Mouse (Mus musculus) neural tube, embryonic 11.5 days (tissue): Measurements from ENCODE around the gene Mnx1. TPM values are rescaled to one million over a fixed set of nuclear protein-coding genes. Genes with fewer than 3 reads are reported as not detected.
A peak's percentile ranks its signal among the peaks of the same experiment; 100 is the strongest.

Experiments
- ATAC-seq: fragments of 200-750 bp; cut with Nextera tagmentation; 2 replicates; pipeline ENCODE4 v1.8.0; 2017; ENCODE audit warnings: moderate number of reproducible peaks, mild to moderate bottlenecking, moderate TSS enrichment, moderate library complexity; ENCODE audit not compliant: insufficient read depth, low FRiP score, low TSS enrichment
- DNase-seq: peaks from one replicate; pipeline ENCODE4 v3.0.0-alpha.2; 2015; ENCODE audit warnings: low spot score
- H3K27ac ChIP-seq: fragments of 300-500 bp; sonication (generic); 2 replicates; pipeline ENCODE4 v1.5.1; 2014; ENCODE audit warnings: low read depth, mild to moderate bottlenecking, low read length
- H3K27me3 ChIP-seq: fragments of 300-500 bp; sonication (generic); 2 replicates; pipeline ENCODE4 v1.6.1; 2014; ENCODE audit warnings: mild to moderate bottlenecking, low read length, mixed read lengths; ENCODE audit not compliant: control insufficient read depth, insufficient read depth
- H3K36me3 ChIP-seq: fragments of 300-500 bp; sonication (generic); 2 replicates; pipeline ENCODE4 v1.6.1; 2014; ENCODE audit warnings: mild to moderate bottlenecking, low read length, moderate library complexity, mixed read lengths; ENCODE audit not compliant: control insufficient read depth, insufficient read depth
- H3K4me1 ChIP-seq: fragments of 300-500 bp; sonication (generic); 2 replicates; pipeline ENCODE4 v1.6.1; 2014; ENCODE audit warnings: low read length, mixed read lengths; ENCODE audit not compliant: control insufficient read depth, insufficient read depth
- H3K4me2 ChIP-seq: fragments of 300-500 bp; sonication (generic); 2 replicates; pipeline ENCODE4 v1.6.1; 2014; ENCODE audit warnings: low read depth, mild to moderate bottlenecking, moderate library complexity
- H3K4me3 ChIP-seq: fragments of 300-500 bp; sonication (generic); 2 replicates; pipeline ENCODE4 v1.5.1; 2014; ENCODE audit warnings: low read depth, low read length
- H3K9ac ChIP-seq: fragments of 300-500 bp; sonication (generic); 2 replicates; pipeline ENCODE4 v1.6.1; 2014; ENCODE audit warnings: mild to moderate bottlenecking, low read length
- H3K9me3 ChIP-seq: fragments of 300-500 bp; sonication (generic); 2 replicates; pipeline ENCODE4 v1.6.1; 2016; ENCODE audit warnings: low read length; ENCODE audit not compliant: control insufficient read depth
- WGBS: fragments of 180-500 bp; shearing (Covaris S2); extraction: QIAGEN DNeasy Blood & Tissue Kit; methylation state at CpG from one replicate; pipeline ENCODE4 v1.1.7; 2014; 5-methylcytosine and 5-hydroxymethylcytosine counted together
- polyA plus RNA-seq: library from polyadenylated mRNA; unstranded; fragments of >200 nt; fragmentation: Nextera tagmentation; extraction: Ambion mirVana; gene quantifications from 2 replicates; pipeline ENCODE4 v1.2.1, GENCODE M21; 2014

Gene Mnx1
- polyA plus RNA-seq = 4.4 and 7.6 TPM in 2 replicates

DNA sequence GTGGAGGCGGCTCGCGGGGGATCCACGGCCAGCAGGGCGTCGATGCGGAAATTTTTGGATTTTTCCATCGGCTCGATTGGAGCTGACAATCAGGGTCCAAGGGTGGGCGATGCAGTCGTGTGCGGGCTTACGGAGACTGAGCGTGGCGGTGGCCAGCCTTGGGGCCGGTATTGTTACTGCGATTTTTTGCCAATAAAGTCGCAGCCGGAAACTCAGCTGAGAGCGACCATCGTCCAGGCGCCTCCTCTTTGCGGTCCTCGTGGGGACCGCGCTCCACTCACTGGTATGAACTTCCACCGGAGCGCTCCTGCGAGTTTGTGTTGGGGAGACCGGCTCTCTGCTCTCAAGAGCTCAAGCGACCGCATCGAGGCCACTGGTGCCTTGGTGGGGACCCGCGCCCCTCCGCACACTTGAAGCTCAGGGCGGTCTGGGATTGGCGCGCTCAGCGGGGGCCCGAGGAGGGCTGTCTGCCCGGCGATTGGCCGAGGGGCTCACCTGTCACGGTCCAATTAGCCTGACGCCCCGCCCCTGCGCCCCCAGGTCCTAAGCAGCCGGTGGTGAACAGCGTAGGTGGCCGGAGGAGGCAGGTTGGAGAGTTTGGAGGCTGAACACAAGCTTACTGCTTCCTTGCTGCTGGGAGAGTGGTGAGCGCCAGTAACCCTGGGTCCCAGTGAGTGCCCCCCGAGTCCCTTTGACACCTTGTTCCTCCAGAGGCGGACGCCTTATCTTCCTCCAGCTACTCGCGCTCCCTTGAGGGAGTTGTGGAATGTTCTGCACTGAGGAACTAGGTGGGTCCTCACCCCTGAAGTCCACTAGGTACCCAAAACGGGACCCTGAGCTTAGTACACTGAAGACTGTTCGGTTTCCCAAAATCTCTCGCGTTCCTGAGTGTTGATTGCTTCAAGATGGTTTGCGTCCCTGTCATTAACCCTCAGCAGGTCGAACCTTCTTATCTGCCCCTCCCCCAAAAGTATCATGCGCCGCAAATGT lies at the start of gene Mnx1:
Gene Mnx1, minus strand, starts transcription at position 263 of the 990 bp plus-strand sequence.
- peak; percentile 42; the same call in 1 of the 2 replicates for ATAC-seq
- under 1% methylated on average over 65 of the region's 65 CpGs for WGBS
- H3K4me1 ChIP-seq = peaks cover 9% of the 10 kb centered on the region; the same call in 1 of the 2 replicates
- H3K4me3 ChIP-seq = peak within 1 kb of the TSS; percentile 34
- no peaks in the 10 kb centered on the region for H3K36me3 ChIP-seq
- DNase-seq = peak; percentile 63
- H3K27ac ChIP-seq = no peak within 1 kb of the TSS
- peaks cover 99% of the 10 kb centered on the region for H3K27me3 ChIP-seq
- peak within 1 kb of the TSS; percentile 42 for H3K4me2 ChIP-seq
- no peak within 1 kb of the TSS for H3K9ac ChIP-seq
- no peaks in the 10 kb centered on the region for H3K9me3 ChIP-seq

DNA sequence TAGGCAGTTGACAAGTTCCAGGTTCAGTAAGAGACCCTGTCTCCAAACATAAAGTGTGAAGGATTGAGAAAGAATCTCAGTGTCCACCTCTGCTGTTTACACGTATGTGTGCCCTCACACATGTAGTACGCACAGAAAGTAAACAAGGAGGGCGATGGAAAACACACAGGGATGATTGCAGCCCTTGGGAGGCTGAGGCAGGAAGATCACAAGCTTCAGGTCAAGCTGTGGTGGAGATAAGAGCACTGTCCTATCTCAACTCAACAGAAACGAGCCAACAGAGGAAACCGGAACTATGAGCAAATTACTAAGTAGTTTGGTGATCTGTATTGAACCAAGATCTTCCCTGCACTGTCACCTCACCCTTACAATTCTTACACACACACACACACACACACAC lies 38.2 kb upstream of the Mnx1 start:
- Histone ChIP-seq H3K27ac (no peak overlapping the region), H3K4me3 (no peak overlapping the region), H3K4me1 (no peaks in the 10 kb centered on the region), H3K36me3 (no peaks in the 10 kb centered on the region), H3K4me2 (no peak overlapping the region), H3K27me3 (no peaks in the 10 kb centered on the region), H3K9ac (no peak overlapping the region), H3K9me3 (no peaks in the 10 kb centered on the region)
- ATAC-seq (no peak), DNase-seq (no peak)
- WGBS = 90% methylated on average over 5 of the region's 5 CpGs

GRCm38 (mm10) chr5:29515888-29516287 lies 37.6 kb upstream of the Mnx1 start:
- WGBS = 84% methylated on average over 3 of the region's 3 CpGs
- Histone ChIP-seq H3K27me3 (no peaks in the 10 kb centered on the region), H3K9ac (no peak overlapping the region), H3K9me3 (no peaks in the 10 kb centered on the region), H3K4me3 (no peak overlapping the region), H3K4me1 (no peaks in the 10 kb centered on the region), H3K36me3 (no peaks in the 10 kb centered on the region), H3K27ac (no peak overlapping the region), H3K4me2 (no peak overlapping the region)
- ATAC-seq (no peak), DNase-seq (no peak)

DNA sequence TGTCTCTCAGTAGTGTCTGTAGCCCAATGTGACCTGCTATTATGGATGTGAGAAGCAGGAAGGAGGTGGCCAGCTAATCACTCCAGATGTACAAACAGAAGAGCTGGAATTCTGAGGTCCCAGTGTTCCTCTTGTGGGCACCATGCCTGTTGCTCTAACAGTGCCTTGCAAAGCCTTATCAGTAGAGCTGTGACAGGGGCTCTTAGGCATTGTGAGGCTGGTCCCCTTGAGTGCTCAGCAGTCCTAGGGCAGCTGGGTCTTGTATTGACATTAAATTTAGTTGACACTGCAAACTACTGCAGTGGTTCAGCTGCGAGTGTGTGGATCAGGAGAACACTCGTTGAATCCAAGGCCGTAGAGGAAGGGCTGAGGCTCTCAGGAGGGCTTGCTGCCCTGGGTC lies 28.7 kb upstream of the Mnx1 start:
- ATAC-seq (no peak), DNase-seq (no peak)
- Histone ChIP-seq H3K4me2 (no peak overlapping the region), H3K9ac (no peak overlapping the region), H3K27ac (no peak overlapping the region), H3K27me3 (no peaks in the 10 kb centered on the region), H3K9me3 (no peaks in the 10 kb centered on the region), H3K4me3 (no peak overlapping the region), H3K36me3 (no peaks in the 10 kb centered on the region), H3K4me1 (no peaks in the 10 kb centered on the region)
- WGBS = 78% methylated on average over 3 of the region's 3 CpGs

DNA sequence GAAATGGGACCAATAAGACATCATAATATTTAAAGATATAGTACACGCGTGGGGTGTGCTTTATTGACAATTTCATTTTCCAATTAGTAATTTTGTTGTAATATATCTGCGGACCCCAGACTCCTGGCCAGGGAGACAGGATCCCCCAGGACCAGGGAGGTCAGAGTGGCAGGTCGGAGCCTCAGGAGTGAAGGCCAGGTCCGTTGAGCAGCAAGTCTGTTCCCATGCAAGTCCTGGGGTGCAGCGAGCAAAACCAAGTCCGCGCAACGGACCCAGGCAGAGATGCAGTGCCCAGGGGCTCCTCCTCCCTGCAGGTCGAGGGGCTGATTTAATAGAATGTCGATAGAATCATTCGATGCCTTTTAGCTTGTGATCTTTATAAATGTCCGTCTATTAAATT lies 9.1 kb upstream of the Mnx1 start:
- WGBS = 12% methylated on average over 13 of the region's 13 CpGs
- Histone ChIP-seq H3K27ac (no peak overlapping the region), H3K27me3 (peaks cover 75% of the 10 kb centered on the region)

GRCm38 (mm10) chr5:29485941-29486320 lies 7.7 kb upstream of the Mnx1 start:
- H3K36me3 ChIP-seq = no peaks in the 10 kb centered on the region
- ATAC-seq (no peak), DNase-seq (no peak)
- WGBS = 3% methylated on average over 10 of the region's 10 CpGs
- H3K27me3 ChIP-seq = peaks cover 89% of the 10 kb centered on the region
- H3K27ac ChIP-seq = no peak overlapping the region
- no peaks in the 10 kb centered on the region for H3K4me1 ChIP-seq
- H3K4me3 ChIP-seq = no peak overlapping the region
- no peaks in the 10 kb centered on the region for H3K9me3 ChIP-seq
- no peak overlapping the region for H3K4me2 ChIP-seq
- H3K9ac ChIP-seq = no peak overlapping the region

More for the DNA sequence above, 9.1 kb upstream of the Mnx1 start:
- no peaks in the 10 kb centered on the region for H3K36me3 ChIP-seq
- no peaks in the 10 kb centered on the region for H3K9me3 ChIP-seq
- H3K9ac ChIP-seq = no peak overlapping the region
- no peak overlapping the region for H3K4me3 ChIP-seq
- no peak overlapping the region for H3K4me2 ChIP-seq
- H3K4me1 ChIP-seq = no peaks in the 10 kb centered on the region
- no peak for ATAC-seq
- DNase-seq = no peak

DNA sequence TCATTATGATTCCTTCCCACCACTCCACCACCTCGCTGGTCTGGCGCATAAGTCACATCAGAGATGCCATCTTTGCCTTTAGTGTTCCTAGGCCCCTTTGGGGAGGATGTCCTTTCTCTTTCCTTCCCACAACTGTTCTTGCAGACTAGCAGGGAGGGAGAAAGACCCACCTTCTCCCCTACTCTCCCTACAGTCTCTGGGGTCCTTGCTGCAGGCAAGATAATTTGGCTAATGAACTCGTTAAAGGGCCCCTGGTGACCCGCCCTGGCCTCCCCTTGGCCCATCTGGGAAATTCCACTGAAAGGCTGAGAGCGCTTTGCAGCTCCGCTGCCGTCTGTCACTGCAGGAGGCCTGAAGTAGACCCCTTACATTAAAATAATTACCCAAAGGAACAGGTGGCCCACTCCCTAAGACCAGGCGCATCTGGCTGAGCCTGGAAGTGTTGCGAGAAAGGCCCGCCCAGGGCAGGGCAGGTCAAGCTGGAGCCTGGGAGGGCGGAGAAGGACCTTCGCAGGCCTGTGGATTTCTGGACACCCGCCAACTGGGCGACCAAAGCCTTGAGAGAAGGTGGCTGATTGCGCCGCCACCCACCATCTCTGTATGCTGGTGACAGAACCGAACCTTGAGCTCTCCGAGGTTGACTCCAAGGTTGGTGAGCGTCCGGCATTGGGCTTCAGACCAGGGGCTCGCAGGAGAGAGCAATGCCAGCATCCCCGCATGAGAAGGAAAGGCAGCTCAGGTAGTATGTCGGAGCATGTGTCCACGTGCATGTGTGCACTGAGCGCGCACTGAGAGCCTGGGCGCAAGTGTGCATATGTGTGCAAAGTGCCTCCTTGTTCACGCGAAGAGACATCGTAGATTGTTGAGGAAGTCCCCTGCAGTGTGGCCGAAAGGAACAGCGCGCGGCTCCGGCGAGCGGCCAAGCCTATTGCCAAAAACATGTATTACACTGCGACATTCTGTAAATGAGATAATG lies 7.0 kb upstream of the Mnx1 start:
- Histone ChIP-seq H3K36me3 (no peaks in the 10 kb centered on the region), H3K4me1 (no peaks in the 10 kb centered on the region), H3K4me3 (no peak overlapping the region), H3K27ac (no peak overlapping the region), H3K27me3 (peaks cover 94% of the 10 kb centered on the region), H3K9ac (no peak overlapping the region), H3K9me3 (no peaks in the 10 kb centered on the region), H3K4me2 (no peak overlapping the region)
- no peak for ATAC-seq
- DNase-seq = no peak
- under 1% methylated on average over 38 of the region's 38 CpGs for WGBS

GRCm38 (mm10) chr5:29483801-29484200 lies 5.5 kb upstream of the Mnx1 start:
- no peak overlapping the region for H3K9ac ChIP-seq
- WGBS = 4% methylated on average over 4 of the region's 4 CpGs
- no peak overlapping the region for H3K4me2 ChIP-seq
- no peaks in the 10 kb centered on the region for H3K4me1 ChIP-seq
- ATAC-seq (no peak), DNase-seq (no peak)
- no peak overlapping the region for H3K27ac ChIP-seq
- H3K9me3 ChIP-seq = no peaks in the 10 kb centered on the region
- peaks cover 97% of the 10 kb centered on the region for H3K27me3 ChIP-seq
- no peak overlapping the region for H3K4me3 ChIP-seq
- no peaks in the 10 kb centered on the region for H3K36me3 ChIP-seq
